Mouse (Mus musculus) liver (tissue): ENCODE results near the gene Mmd.

Experiments used
- DNase-seq: peaks from one replicate; pipeline ENCODE4 v3.0.0-alpha.2; 2020; ENCODE audit warnings: mixed read lengths

The Mmd gene

DNA sequence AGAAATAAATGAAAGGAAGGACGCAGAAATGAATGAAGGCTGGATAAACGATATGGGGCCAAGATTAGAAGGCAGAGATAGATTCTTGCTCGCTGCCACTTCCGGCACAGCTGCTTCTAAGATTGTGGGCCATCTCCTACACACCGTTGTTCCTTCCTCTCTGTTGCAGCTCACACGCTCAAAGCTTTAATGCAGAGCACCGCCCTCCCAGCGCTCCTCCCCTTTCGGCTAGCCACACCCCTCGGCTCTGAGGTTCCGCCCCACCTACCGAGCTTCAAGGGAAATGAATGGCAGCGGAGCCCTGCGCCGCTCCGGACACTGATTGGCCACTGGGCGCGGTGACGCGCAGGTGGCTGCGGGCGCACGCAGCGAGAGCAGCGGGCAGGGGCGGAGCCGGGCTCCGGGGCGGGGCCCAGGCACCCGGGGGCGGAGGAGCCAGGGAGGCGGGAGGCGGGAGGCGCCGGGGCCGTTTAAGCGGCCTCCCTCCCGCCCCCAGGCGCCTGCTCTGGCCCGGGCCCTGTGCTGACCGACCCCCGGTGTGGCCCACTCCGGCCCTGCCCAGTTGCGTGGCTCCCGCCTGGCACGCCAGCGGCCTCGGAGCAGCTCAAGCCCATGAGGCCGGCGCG is at the start of gene Mmd:
Mmd (plus strand) TSS at position 432 of the 626 bp plus-strand sequence.
- DNase-seq: peak; percentile 97

DNA sequence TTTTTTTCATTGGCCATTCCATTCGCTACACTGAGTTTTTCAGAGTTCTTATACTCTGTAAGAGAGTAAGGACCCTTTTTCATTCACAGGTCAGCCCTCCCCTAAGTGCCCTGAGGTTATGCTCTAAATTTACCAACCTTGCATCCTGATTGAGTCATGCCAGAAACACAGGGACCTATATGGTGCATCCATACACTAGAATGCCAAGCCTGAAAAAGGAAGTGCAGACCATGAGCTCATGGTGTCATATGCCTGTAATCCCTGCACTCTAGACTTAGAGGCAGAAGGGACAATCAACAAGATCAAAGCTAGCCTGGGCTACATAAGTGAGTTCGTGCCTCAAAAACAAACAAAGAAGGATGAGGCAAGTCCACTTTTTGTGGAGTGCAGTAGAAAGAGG is 48.4 kb upstream of the Mmd start:
- no peak for DNase-seq

DNA sequence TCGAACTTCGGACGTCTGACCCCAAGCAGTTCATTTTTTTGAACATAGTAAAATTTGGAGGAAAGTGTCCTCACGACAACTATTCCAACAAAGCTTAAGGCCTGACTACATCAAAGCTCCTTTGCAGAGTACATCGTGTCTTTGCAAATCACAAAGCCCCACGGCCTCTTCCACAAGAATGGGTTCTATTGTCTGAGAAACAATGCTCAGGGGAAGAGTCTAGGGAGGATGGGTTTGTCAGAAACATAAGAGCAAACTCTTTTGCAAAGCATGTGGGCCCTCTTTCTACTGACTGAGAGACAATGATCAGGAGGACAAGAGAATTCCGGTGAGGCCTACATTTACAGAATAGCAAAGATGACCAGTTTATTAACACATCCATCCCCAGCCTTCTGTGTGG is 35.0 kb upstream of the Mmd start:
- no peak for DNase-seq

- DNase-seq: no peak
Observed at GRCm38 (mm10) chr11:90220022-90220645, 29.1 kb upstream of the Mmd start.

DNA sequence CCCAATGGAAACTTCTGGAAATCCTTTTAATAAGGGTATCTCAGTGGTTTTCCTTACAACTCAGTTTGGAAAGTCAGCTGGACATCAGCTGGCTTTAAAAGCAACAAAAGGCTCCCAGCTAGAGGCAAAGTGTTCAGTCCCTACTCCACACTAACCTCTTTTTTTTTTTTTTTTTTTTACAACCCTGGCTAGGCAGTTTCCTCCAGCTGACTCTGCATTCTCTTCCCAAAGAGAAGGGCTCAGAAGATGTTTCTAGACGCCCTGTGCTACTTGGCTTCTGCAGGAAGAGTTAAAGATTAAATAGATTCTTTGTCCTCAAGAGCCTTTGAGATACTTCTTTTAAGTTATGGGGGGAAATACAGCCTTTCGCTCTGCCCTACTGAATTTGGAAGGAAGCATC is 28.5 kb upstream of the Mmd start:
- DNase-seq: no peak

DNA sequence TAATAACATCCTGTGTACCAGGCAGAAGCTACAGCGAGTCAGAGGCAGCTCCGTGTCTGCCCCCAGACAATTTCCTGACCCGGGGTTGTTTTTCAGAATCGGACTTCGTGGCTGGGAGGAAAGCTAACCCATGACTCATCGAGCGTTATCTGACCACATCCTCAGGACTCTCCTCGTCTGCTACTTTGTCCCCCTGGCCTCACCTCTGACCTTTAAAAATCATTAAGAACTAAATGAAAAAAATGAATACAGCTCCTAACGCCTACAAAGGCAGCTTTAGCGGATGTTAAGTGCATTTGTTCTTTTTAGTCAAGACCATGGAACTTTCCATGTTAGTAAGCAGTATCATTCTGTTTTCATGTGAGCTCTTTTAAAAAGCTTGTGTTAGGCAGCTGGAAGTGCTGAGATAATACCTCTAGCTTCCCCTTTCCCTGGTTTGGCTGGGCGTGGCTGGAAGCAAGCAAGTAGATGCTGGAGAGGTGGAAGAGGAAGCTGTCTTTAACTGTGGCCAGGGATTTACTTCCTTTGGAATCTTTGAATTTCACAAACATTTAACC is 24.3 kb upstream of the Mmd start:
- peak; percentile 30 for DNase-seq

- DNase-seq: no peak
Observed at GRCm38 (mm10) chr11:90227000-90227922, 22.0 kb upstream of the Mmd start.

GRCm38 (mm10) chr11:90228251-90228949 is 20.9 kb upstream of the Mmd start:
- no peak for DNase-seq

DNA sequence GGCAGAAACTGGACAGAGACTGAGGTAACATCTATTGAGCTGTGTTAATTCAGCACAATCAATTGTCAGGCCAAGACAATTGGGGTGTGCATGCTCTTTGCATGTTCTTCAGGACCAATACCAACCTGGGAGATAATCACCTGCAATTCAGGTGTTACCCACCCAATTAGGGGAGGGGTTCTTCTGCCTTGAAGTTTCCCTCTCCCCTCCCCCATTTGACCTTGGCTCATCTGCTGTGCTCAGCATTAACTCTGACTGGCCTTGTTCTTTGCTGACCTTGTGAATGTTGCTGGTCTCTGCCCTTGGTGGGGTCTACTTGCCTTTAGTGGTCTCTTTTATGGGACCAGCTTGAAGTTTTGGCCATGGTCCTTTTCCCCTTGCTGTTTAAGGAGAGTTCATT is 19.5 kb upstream of the Mmd start:
- DNase-seq: no peak

DNA sequence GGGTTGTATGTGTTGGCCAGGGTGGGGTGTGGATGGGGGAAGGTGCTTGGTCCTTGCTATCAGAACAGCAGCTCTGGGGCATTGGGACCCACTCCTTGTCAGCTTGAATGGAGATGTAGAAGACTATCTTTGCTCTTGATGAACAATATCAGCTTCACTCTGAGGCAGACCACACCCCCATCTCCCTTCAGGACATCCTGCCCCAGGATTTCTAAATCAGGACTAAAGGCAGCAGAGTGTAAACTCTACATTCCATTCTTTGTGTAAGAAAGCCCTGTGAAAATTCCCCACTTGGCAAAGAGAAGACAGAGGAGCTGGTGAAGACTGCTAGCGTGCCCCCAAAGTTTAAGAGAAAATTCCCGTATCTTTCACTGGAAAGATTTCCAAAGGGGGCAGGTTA is 18.6 kb upstream of the Mmd start:
- no peak for DNase-seq

GRCm38 (mm10) chr11:90231631-90232030 is 17.6 kb upstream of the Mmd start:
- no peak for DNase-seq

- no peak for DNase-seq
Observed at GRCm38 (mm10) chr11:90232685-90233084, 16.6 kb upstream of the Mmd start.

DNA sequence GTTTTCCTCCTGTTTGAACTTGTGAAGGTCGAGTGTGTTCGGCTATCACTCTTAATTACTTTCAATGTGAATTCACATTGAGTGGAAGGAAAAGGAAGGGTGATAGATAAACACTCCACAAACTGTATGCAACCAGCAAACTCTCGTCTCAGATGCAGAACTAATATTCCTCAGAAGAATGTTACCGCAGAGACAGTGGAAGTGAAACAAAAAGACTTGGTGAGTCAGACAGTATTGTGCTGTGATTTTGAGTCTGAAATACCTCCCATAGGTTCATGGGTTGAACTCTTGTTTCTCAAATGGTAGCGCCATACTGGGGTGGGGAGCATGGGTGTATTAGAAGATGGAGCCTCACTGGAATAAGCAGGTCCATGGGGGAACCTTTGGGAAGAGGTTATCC is 14.0 kb upstream of the Mmd start:
- no peak for DNase-seq

GRCm38 (mm10) chr11:90237616-90238015 is 11.6 kb upstream of the Mmd start:
- DNase-seq: no peak

DNA sequence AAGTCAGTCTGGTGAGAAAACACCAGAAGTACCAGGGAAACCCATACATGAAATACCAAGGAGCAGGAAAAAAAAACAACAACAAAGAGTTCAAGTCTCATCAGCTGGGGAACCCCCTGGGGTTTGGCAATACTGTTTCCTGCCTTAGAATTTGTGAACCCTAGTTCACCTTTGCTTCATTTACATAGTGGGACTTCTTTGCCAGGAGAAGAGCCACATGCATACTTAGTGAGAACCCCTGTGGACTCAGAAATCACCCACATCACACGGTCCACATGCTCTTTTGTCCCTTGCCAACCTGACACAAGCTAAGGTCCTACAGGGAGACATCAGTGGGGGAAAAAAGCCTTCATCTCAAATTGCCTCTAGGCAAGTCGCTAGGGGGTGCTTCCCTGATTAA is 10.6 kb upstream of the Mmd start:
- DNase-seq: no peak

DNA sequence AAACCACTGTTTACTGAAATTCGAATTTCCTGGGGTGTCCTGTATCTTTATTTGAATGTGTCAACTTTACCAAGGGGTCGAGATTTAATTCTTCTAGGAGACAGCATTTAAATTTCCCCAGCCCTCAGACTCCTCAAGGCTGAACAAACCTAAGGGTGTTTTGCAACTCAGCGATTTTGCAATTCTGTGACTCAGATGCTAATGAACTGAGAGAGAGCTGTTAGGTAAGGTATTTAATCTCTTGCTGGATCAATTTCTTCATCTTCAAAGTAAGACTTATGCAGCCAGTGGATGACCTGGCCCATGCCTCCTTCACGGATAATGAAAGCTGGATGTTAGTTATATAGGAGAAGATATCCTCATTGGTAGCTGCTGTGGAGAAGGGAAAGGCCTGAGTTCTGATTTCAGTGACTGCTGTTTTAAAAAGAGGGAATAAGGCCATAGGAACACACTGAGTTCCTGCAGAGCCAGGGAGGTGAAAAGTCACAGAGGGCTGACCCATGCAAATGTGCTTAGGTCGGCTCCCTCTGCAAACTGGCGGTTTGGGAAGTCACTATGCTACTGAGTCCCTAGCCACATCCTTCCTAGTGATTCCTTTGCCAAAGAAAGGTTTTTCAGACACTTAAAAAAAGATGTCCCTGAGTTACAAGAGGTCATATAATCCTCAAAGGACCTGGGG is 8.5 kb upstream of the Mmd start:
- DNase-seq: no peak

DNA sequence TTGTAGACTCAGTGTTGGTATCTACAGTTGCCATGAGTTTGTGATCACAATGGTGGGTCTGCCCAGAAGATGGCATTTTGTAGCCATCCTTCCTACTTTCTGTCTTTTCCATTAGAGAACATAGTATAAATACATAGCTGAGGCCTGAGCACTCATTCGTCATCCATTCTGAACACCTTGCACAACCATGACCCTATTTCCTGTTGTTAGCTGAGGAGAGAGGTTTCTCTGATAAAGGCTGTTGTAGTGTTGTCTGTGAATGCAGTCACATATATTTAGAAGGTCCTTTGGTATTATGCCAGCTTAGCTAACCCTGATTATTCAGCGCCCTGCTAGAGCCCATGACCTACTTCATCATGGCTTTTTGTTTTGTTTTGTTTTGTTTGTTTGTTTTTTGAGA is 7.4 kb upstream of the Mmd start:
- no peak for DNase-seq

DNA sequence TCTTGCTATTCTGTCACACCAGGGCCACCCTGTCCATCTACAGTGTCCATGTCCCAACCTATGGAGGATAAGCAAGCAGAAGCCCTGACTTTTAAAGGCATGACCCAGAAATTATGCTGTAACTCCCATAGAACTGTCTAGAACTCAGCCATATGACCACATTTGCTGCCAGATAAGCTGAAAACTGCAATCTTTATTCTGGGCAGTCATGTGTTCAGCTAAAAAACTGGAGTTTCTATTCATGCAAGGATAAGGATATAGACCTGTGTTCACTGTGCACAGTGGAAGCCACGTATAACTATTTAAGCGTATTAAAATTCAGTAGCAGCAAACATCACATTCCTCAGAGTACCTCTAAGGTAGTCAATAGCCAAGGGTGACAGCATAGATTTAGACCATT is 6.0 kb upstream of the Mmd start:
- no peak for DNase-seq

DNA sequence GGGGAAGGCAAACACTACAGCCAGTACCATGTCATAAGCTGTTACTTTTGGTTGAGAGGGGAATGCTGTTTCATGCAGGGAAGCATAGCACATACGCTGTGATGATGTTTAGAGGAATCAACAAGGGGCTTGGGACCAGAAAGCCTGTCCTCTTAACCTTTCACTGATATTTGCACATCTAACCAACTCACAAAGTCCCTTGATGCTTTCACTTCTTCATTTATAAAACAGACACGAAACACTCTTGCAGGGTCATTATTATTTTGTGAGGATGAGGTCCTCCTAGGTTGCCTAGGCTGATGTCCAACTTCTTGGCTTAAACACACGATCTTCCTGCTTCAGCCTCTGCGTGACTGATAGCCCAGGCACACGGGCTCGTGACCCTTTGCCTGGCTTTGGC is 3.6 kb upstream of the Mmd start:
- DNase-seq: no peak

- DNase-seq: no peak
Observed at GRCm38 (mm10) chr11:90246676-90247075, 2.6 kb upstream of the Mmd start.

DNA sequence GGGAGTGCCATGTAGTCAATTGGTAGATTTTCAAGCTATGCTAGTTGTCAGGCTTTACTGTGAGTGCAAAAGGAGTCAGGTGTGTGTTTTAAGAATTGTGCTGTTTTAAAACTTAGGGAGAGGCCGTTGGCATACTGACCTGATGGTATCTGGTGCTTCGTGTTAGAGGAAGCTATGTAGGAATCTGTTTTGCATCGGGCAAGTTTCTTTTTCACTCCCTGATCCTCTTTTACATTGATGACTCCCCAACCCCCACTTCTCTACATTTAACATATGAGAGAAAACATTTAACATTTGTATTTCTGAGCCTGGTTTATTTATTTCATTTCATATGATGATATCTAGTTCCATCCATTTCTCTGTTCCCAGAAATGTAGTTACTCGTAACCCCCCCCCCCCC is 1.5 kb upstream of the Mmd start:
- DNase-seq: no peak

DNA sequence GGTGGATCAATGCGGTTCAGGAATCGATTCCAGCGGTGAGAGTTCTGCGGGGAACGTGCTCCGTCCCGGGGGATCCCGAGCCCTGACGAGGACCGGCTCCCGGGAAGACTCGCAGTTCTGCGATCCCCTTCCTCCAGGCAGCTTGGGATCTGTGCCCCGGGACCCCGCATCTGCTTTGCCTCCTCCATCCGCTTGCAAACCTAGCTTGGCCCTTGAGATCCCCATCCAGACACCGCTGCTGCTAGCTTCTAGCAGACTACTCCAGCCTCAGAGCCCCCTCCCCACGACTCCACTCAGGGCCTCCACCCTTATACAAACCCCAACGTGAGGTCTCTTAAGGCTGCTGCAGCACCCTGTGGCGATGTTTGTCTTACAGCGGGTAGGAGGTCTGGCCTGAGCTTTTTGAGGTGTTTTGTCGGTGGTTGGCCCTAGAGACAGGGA is 465 bp downstream of the Mmd start:
- DNase-seq: no peak
